Mouse (Mus musculus) splenic B cell, adult 2 months (primary cell): ENCODE results near the gene Magi2.
A peak's percentile ranks its signal among the peaks of the same experiment; 100 is the strongest.

Source experiments
- DNase-seq: peaks from one replicate; pipeline ENCODE4 v3.0.0-alpha.2; 2011; ENCODE audit warnings: low read depth, low spot score
- H3K27me3 ChIP-seq: 2 replicates; pipeline ENCODE4 v1.6.1; 2012; ENCODE audit warnings: mild to moderate bottlenecking, low read length, moderate library complexity, mixed read lengths; ENCODE audit not compliant: control insufficient read depth, poor library complexity, insufficient read depth, severe bottlenecking
- H3K36me3 ChIP-seq: 2 replicates; pipeline ENCODE4 v1.6.1; 2012; ENCODE audit warnings: mild to moderate bottlenecking, low read length, moderate library complexity, mixed read lengths; ENCODE audit not compliant: control insufficient read depth, poor library complexity, insufficient read depth, severe bottlenecking

Gene Magi2

GRCm38 (mm10) chr5:20078931-20079330 lies 852.1 kb downstream of the Magi2 start:
- no peaks in the 10 kb centered on the region for H3K27me3 ChIP-seq

GRCm38 (mm10) chr5:20080605-20081309 lies 853.9 kb downstream of the Magi2 start:
- Histone ChIP-seq H3K27me3 (no peaks in the 10 kb centered on the region), H3K36me3 (no peaks in the 10 kb centered on the region)
- peak; percentile 31 for DNase-seq

More at GRCm38 (mm10) chr5:20078931-20079330, 852.1 kb downstream of the Magi2 start:
- H3K36me3 ChIP-seq, result no peaks in the 10 kb centered on the region
- DNase-seq, result no peak

DNA sequence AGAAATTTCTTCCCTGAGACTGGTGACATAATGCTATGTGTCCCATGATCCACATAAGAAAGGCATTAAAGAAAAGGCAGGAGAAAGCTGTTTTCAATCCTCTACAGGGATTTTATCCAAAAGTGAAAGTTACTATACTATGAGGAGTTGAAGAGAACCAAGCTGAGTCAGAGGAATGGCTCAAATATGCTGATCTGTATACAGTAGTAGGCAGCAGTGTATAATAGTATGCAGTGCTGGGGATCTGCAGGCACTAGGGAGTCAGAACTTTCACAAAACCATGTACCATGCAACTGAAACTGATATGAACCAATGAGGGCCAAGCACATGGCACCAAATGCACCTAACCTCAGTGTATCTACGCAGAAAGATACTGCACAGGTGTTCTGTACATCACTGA lies 855.5 kb downstream of the Magi2 start:
- H3K27me3 ChIP-seq, result no peaks in the 10 kb centered on the region
- peak; percentile 3 for DNase-seq
- H3K36me3 ChIP-seq, result no peaks in the 10 kb centered on the region

DNA sequence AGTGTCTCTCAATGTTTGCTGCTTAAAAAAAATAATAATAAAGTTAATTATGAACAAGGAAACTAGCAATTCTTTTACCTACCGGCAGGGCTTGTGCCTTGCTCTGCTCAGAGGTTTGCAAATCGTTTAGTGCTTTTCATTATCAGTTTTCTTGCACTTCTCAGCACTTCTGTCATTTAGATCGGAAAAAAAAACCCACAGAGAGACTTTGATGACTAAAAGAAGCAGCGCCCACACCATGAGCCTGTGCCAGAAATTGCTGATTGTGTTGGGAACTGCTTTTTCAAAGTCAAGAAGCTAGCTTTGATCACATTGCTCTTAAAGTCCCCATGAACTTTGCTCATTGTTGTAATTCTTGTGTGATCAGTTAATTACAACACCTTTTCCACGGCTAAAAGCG lies 860.2 kb downstream of the Magi2 start:
- Histone ChIP-seq H3K36me3 (no peaks in the 10 kb centered on the region), H3K27me3 (no peaks in the 10 kb centered on the region)
- no peak for DNase-seq

DNA sequence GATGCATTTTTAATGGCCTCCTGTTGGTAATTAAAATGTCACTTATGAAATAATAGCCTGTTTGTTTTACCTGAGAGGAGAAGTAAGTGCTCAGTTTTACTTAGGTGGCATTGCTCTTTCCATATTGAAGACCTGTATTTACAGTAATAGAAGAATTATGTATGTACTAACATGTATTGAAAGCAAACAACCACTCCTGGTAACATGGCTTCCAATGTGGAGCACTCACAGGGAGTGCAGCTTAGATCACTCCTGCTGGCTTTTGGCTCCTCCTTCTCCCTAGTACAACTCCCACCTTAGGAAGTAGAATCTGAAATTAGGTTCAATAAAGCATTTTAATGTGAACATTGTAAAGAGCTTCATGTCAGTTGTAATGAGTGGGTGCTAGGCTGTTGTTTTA lies 877.0 kb downstream of the Magi2 start:
- DNase-seq, result no peak
- H3K27me3 ChIP-seq, result no peaks in the 10 kb centered on the region

GRCm38 (mm10) chr5:20104496-20104895 lies 877.7 kb downstream of the Magi2 start:
- no peaks in the 10 kb centered on the region for H3K36me3 ChIP-seq
- DNase-seq, result no peak
- no peaks in the 10 kb centered on the region for H3K27me3 ChIP-seq

More for the DNA sequence above, 877.0 kb downstream of the Magi2 start:
- H3K36me3 ChIP-seq, result no peaks in the 10 kb centered on the region

GRCm38 (mm10) chr5:20109496-20109895 lies 882.7 kb downstream of the Magi2 start:
- Histone ChIP-seq H3K36me3 (no peaks in the 10 kb centered on the region), H3K27me3 (no peaks in the 10 kb centered on the region)
- DNase-seq, result no peak

DNA sequence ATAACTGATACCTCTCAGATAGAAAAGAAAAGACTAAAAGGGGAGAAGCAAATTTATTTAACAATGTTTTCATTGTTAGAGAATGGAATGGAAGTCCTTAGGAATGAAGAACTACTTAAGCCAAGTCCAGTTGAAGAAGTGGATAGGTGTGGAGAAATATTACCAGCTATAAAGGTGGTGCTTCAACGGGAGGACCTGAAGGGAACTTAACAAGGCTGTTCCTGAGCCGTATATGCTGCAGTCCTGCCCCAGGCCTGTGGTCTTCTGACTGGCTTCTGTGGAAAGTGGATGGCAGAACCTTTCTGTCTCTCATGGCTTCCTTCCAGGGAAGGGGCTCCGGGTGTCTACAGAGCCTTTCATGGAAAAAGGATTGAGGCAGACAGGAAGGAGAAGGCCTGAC lies 890.3 kb downstream of the Magi2 start:
- Histone ChIP-seq H3K27me3 (no peaks in the 10 kb centered on the region), H3K36me3 (no peaks in the 10 kb centered on the region)
- DNase-seq, result no peak

- DNase-seq, result no peak
Measured at GRCm38 (mm10) chr5:20140235-20140634, 913.4 kb downstream of the Magi2 start.

DNA sequence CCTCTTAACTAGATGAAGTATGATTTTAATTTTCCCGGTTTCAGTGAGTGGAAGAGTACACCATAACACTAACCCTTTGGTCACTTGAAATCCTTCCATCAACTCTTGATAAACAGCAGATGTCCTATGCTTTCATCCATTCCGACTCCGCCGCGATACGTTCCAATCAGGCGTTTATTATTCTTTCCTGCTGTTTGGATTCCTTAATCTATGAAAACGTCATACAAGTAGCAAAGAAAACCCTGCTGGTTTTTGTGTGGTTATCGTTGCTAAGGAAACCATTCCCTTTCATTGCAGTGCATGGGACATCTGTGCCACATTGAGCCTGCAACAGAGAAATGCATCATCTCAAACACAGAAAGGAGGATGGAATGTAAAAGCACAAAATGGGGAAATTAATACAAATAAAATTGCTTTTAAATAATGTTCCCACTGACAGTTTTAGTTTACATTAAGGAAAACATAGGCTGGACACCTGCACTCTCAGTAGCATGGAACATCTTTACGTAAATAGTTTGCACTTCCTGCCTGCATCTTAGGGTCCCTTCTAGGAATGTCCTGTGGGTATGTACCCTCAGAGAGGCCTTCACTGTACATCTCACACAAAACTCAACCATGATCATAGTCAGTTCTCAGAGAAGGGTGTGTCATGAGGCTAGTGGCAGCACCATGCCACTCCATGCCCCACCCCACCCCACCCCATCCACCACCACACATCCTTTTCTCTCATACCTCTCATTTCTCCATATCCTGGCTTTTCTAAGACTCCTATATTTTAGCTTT lies 914.0 kb downstream of the Magi2 start:
- Histone ChIP-seq H3K27me3 (no peaks in the 10 kb centered on the region), H3K36me3 (no peaks in the 10 kb centered on the region)
- DNase-seq, result no peak

More at GRCm38 (mm10) chr5:20140235-20140634, 913.4 kb downstream of the Magi2 start:
- Histone ChIP-seq H3K27me3 (no peaks in the 10 kb centered on the region), H3K36me3 (no peaks in the 10 kb centered on the region)

DNA sequence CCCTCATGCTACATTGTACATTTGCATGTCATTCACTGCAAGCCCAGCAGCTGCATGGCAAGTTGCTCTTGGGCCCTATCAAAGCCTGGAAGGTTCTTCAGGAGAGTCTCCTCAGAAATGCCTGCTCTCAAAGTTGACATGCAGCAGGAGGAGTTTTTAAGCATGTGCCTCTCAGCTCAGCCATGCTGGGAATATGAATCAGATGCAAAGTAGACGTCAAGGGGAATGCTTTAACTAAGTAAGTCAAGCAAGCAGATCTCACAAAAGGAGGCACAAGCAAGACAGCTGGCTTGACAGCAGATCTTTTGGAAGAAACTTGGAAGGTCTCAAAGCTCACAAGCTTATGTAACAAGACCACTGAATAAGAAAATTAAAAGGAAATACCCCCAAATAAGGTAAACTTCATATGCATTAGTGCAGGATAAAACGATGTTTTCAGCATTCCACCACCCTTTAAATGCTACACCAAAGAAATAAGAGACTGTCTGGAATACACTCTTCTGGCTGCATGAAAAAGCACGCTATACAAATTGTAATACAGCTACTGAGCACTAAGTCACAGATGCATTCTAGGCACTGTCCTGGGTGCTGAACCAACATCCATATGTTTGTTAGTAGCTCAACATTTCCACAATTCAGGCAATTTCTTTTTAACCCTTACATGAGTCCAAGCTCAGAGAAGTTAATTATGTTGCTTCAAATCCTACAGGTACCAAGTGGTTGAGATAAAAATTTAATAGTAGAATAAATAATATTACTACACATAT lies 926.7 kb downstream of the Magi2 start:
- H3K27me3 ChIP-seq, result no peaks in the 10 kb centered on the region
- no peak for DNase-seq

DNA sequence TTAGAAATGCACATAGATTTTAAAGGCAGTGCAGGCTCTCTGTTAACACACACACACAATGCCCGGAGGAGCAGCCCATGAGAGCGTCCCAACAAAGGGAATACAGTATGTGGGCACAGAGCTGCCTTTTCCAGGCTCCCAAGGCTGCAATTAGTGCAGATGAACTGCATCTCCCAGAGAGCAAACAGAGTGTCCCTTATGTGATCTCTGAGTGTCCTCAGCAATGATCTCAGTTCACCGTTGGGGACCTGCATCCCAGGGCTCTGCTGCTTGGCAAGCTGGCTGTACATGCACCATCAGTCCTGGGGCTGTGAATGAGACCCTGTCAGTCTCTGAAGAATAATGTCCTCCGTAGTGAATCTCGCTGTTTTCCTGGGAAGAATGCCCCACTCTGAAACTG lies 969.9 kb downstream of the Magi2 start:
- Histone ChIP-seq H3K36me3 (no peaks in the 10 kb centered on the region), H3K27me3 (no peaks in the 10 kb centered on the region)
- DNase-seq, result no peak

More for the DNA sequence above, 926.7 kb downstream of the Magi2 start:
- no peaks in the 10 kb centered on the region for H3K36me3 ChIP-seq

GRCm38 (mm10) chr5:20197395-20197794 lies 970.6 kb downstream of the Magi2 start:
- no peak for DNase-seq
- no peaks in the 10 kb centered on the region for H3K27me3 ChIP-seq
- no peaks in the 10 kb centered on the region for H3K36me3 ChIP-seq

DNA sequence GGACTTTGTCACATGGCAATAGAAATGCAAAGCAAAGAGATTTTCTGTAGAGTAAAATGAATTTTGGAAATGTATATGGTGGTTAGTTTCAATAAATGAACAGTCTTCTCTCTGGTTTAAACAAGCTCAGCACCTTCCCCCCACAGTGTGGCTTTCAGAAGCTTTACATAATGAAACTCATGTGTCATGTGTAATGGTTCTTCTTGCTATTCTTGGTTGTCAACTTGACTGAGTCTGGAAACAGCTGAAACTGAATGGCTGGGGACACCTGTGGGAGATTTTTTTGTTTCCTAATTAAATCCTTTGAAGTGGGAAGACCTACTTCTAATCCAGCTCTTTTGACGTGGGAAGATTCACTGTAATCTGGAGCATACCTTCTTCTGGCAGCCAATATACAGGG lies 974.5 kb downstream of the Magi2 start:
- H3K27me3 ChIP-seq, result no peaks in the 10 kb centered on the region
- DNase-seq, result no peak
- no peaks in the 10 kb centered on the region for H3K36me3 ChIP-seq

GRCm38 (mm10) chr5:20208110-20208509 lies 981.3 kb downstream of the Magi2 start:
- no peak for DNase-seq
- H3K36me3 ChIP-seq, result no peaks in the 10 kb centered on the region
- no peaks in the 10 kb centered on the region for H3K27me3 ChIP-seq
